Mouse (Mus musculus) E14TG2a.4 (cell line): Measurements from ENCODE around the gene Podxl2.

Source experiments
- CTCF ChIP-seq: conservative IDR thresholded peaks from 2 replicates; pipeline ENCODE4 v1.5.1; 2014; ENCODE audit warnings: low read length
- NANOG ChIP-seq: IDR thresholded peaks from 2 replicates; pipeline ENCODE4 v1.6.1; 2014; ENCODE audit warnings: borderline replicate concordance, low read length, mixed read lengths
- POU5F1 ChIP-seq: IDR thresholded peaks from 2 replicates; pipeline ENCODE4 v1.6.1; 2014; ENCODE audit warnings: low read length, borderline replicate concordance

- TF ChIP-seq POU5F1 = no peak
- TF ChIP-seq CTCF = no peak
- no peak for TF ChIP-seq NANOG
These were observed 81.0 kb downstream of the Podxl2 start for GRCm38 (mm10) chr6:88793872-88794271.
